Mouse (Mus musculus): ENCODE results near the gene Hcn4. TPM values are rescaled to one million over a fixed set of nuclear protein-coding genes. Genes with fewer than 3 reads are reported as not detected.

Hcn4 gene
- polyA plus RNA-seq, 1 experiment, result 0.67 TPM

DNA sequence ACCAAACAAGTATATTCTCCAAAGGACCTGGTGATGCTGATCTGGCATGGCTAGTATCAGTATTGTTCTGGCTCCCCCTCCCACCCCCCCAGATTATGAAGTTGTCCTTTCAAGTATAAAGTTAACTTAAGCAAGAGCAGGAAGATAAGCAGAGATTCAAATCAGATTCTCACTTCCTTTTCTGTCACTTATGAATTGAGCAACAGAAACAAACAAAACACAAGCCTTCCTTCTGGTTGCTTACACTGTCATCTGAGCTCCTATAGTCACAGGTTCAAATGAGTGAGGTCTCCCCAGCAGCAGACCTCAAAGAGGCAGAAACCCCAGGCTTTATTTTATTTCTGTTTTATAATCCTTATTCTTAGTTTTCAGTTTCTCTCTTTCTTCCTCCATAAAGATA lies 76.4 kb downstream of the Hcn4 start:
- TF ChIP-seq CTCF (IDR thresholded peaks at IDR 0.05; ENCODE audit: insufficient read depth, low read length) (no peak), POLR2A (IDR thresholded peaks at IDR 0.05; ENCODE audit: borderline replicate concordance, extremely low read depth, low read depth, low read length) (no peak)
- peaks cover 9% of the 10 kb centered on the region for H3K4me1 ChIP-seq (ENCODE audit: control insufficient read depth, insufficient read depth, low read length)
- no peak overlapping the region for H3K4me3 ChIP-seq (replicated peaks; ENCODE audit: extremely low read depth, low read depth, low read length)
- DNase-seq, result no peak

DNA sequence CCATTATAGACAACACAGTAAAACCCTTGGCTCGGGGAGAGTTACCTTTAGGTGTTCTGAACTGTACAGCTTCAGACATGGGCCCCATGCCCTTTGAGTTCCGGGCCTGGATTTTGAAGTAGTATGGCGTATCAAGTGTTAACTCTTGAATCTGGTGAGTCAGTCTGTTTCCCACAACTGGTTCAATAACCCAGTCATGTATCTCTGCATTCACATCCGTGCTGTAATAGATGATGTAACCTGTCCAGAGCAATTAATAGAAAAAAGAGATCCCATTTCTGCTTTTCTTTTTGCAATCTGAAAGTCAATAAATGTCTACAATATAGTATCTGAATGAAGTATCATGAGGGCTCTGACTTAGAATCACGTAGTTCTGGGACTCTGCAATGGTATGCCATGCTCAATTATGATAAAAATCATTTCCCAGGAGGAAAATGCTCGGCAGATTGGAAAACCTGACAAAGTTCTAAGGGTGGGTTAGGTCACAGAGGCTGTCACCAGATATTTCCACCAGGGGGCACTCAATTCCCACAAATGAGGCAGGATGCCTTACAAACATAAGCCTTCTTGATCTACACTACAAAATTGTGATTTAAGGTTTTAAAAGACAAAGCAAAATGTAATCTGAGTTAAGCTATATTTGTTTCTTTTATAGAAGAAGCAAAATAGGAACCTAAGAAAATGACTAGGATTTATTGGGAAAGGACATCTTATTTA lies 79.8 kb downstream of the Hcn4 start:
- TF ChIP-seq POLR2A (IDR thresholded peaks at IDR 0.05; ENCODE audit: borderline replicate concordance, extremely low read depth, low read depth, low read length) (no peak), CTCF (IDR thresholded peaks at IDR 0.05; ENCODE audit: insufficient read depth, low read length) (peak; percentile 46)

More for the DNA sequence above, 79.8 kb downstream of the Hcn4 start:
- Histone ChIP-seq H3K4me3 (replicated peaks; ENCODE audit: extremely low read depth, low read depth, low read length) (no peak overlapping the region), H3K4me1 (ENCODE audit: control insufficient read depth, insufficient read depth, low read length) (peaks cover 9% of the 10 kb centered on the region)
- WGBS, result 60% methylated on average over 6 of the region's 6 CpGs
- DNase-seq, result peak; percentile 27

Other genes with a start within 250 kb of the Hcn4 start
- 465 and 530 TPM in 2 replicates for gene Nptn, start 241.2 kb upstream of the Hcn4 start, polyA plus RNA-seq (2012; rRNA removed)
- 0.24 and 0.48 TPM in 2 replicates for gene Rec114, start 79.4 kb upstream of the Hcn4 start, polyA plus RNA-seq (2012; rRNA removed)
- gene Neo1, start 213.0 kb downstream of the Hcn4 start, polyA plus RNA-seq (2012; rRNA removed), result 25.1 and 28.6 TPM in 2 replicates